Mouse (Mus musculus): ENCODE measurements at regions not wholly inside any gene's neighbourhood (a gene's known extent, or its start where the extent isn't known, plus 50 kb on each side); places are given as distances from the start of the nearest gene placed in this dataset.

DNA sequence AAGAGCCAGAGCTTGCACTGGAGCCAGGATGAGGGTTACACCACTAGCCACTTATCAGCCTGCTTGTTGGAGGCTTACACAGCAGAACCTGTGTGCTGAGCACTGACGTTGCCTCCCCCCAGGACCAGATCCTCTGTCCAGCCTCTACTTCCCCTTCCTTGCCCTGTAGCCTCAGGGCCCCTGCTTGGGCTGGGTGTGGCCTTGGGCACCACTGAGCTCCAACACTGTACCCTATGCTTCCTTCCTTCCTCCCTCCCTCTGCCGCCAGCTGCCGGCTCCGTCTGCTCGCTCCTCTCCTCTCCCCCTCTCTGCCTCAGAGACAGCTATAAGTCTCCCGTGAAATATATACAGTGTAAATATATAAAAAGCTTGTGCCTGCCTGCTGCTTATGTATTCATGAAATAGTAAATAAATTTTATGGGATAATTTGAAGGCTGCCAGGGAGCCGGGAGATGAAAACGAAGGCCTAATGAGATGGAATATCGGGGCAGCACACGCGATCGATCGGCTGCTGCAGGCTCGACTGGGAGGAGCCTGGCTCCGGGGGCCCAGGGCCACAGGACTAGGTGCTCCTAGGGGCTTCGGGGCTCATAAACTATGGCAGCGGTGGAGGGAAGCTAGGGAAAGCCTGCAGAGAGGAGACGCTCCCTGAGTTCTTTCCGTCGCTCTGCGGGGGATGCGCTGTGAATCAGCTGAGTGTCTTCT is 135.6 kb downstream of the Rbm19 start:
- Histone ChIP-seq H3K36me3 (replicated peaks; ENCODE audit: control insufficient read depth, insufficient read depth, low read depth) (no peaks in the 10 kb centered on the region), H3K9ac (replicated peaks) (no peak overlapping the region), H3K9me3 (ENCODE audit: control insufficient read depth, low read length) (no peaks in the 10 kb centered on the region), H3K4me2 (ENCODE audit: low read depth) (peak overlapping the region; percentile 32), H3K4me3 (ENCODE audit: insufficient read depth in 1 of 2, low read depth in 2 of 2, low read length in 2 of 2) (no peak overlapping the region), H3K27me3 (ENCODE audit: control insufficient read depth, insufficient read depth, low read length) (peaks cover 6% of the 10 kb centered on the region), H3K27ac (no peak overlapping the region), H3K4me1 (replicated peaks; ENCODE audit: control insufficient read depth in 2 of 2, insufficient read depth in 2 of 2, low read length in 1 of 2) (no peaks in the 10 kb centered on the region)
- no peak for ATAC-seq (ENCODE audit: insufficient read depth)
- TF ChIP-seq CTCF (IDR thresholded peaks at IDR 0.05; ENCODE audit: low read depth) (no peak), EP300 (IDR thresholded peaks at IDR 0.05; ENCODE audit: low read depth) (no peak)
- 8% methylated on average over 22 of the region's 22 CpGs for WGBS (ENCODE audit: insufficient replicate concordance)
- DNase-seq (ENCODE audit: low read depth in 3 of 3, low spot score in 3 of 3) = no peak

DNA sequence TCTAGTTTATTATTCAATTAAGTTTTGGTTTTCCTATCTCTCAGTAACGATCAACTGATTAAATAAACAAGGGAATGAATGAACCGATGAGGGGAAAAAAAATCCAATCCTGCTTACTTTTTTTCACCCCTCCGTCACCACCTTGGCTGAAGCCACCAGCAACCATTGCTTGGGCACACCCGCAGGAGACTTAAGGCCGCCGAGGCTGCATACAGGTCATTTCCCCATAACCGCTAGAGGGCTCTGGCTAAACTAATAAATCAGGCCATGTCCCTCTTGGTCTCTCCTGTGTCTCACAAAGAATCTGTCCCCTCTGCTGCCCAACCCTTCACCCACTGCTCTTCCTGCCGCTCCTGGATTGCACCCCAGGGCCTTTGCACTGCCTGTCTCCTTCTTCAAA is 136.3 kb downstream of the Rbm19 start:
- no peak overlapping the region for H3K27ac ChIP-seq
- no peaks in the 10 kb centered on the region for H3K4me1 ChIP-seq (replicated peaks; ENCODE audit: control insufficient read depth in 2 of 2, insufficient read depth in 2 of 2, low read length in 1 of 2)
- no peaks in the 10 kb centered on the region for H3K36me3 ChIP-seq (replicated peaks; ENCODE audit: control insufficient read depth, insufficient read depth, low read depth)
- DNase-seq (ENCODE audit: low read depth in 3 of 3, low spot score in 3 of 3) = peak in 1 of 3 experiments; percentile 3
- H3K4me3 ChIP-seq (ENCODE audit: insufficient read depth in 1 of 2, low read depth in 2 of 2, low read length in 2 of 2) = no peak overlapping the region
- H3K27me3 ChIP-seq (ENCODE audit: control insufficient read depth, insufficient read depth, low read length) = peaks cover 6% of the 10 kb centered on the region
- ATAC-seq (ENCODE audit: insufficient read depth) = no peak
- no peak for TF ChIP-seq EP300 (IDR thresholded peaks at IDR 0.05; ENCODE audit: low read depth)
- TF ChIP-seq CTCF (IDR thresholded peaks at IDR 0.05; ENCODE audit: low read depth) = peak; percentile 53
- no peak overlapping the region for H3K9ac ChIP-seq (replicated peaks)
- H3K4me2 ChIP-seq (ENCODE audit: low read depth) = no peak overlapping the region
- WGBS (ENCODE audit: insufficient replicate concordance) = 9% methylated on average over 8 of the region's 8 CpGs
- H3K9me3 ChIP-seq (ENCODE audit: control insufficient read depth, low read length) = no peaks in the 10 kb centered on the region

DNA sequence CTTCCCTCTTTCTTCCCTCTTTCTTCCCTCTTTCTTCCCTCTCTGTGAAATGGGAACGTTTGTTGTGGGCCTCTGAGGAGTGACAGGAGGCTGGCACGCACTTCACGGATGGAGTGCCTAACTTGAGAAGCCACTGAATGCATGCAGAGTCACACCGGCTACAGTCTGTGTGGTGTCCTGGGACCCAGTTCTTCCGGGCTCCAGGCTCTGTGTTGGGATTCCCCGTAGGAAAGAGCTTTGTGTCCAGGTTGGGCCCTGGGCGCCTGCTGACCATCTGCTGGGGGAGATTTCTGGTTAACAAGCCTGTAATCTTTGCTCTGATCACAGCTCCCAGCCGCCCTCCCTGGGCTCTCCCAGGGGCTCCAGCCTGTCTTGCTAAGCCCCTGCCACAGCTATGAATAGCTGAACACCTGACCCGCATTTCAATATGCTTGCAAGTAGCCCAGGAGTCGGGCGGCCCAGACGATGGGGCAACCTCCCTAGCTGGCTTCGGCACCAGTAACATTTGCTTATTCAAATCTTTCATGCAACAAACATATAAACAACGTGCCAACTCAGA is 146.5 kb downstream of the Rbm19 start:
- Histone ChIP-seq H3K27me3 (ENCODE audit: control insufficient read depth, insufficient read depth, low read length) (no peaks in the 10 kb centered on the region), H3K4me3 (ENCODE audit: insufficient read depth in 1 of 2, low read depth in 2 of 2, low read length in 2 of 2) (no peak overlapping the region), H3K4me1 (replicated peaks; ENCODE audit: control insufficient read depth in 2 of 2, insufficient read depth in 2 of 2, low read length in 1 of 2) (no peaks in the 10 kb centered on the region), H3K9me3 (ENCODE audit: control insufficient read depth, low read length) (no peaks in the 10 kb centered on the region), H3K36me3 (replicated peaks; ENCODE audit: control insufficient read depth, insufficient read depth, low read depth) (no peaks in the 10 kb centered on the region), H3K27ac (no peak overlapping the region), H3K9ac (replicated peaks) (no peak overlapping the region), H3K4me2 (ENCODE audit: low read depth) (no peak overlapping the region)
- DNase-seq (ENCODE audit: low read depth in 3 of 3, low spot score in 3 of 3) (no peak), ATAC-seq (ENCODE audit: insufficient read depth) (no peak)
- 41% methylated on average over 14 of the region's 14 CpGs for WGBS (ENCODE audit: insufficient replicate concordance)
- TF ChIP-seq CTCF (IDR thresholded peaks at IDR 0.05; ENCODE audit: low read depth) (no peak), EP300 (IDR thresholded peaks at IDR 0.05; ENCODE audit: low read depth) (no peak)

- WGBS (ENCODE audit: insufficient replicate concordance) = 6% methylated on average over 22 of the region's 22 CpGs
- Histone ChIP-seq H3K9me3 (ENCODE audit: control insufficient read depth, low read length) (no peaks in the 10 kb centered on the region), H3K4me1 (replicated peaks; ENCODE audit: control insufficient read depth in 2 of 2, insufficient read depth in 2 of 2, low read length in 1 of 2) (no peaks in the 10 kb centered on the region), H3K36me3 (replicated peaks; ENCODE audit: control insufficient read depth, insufficient read depth, low read depth) (no peaks in the 10 kb centered on the region), H3K4me3 (ENCODE audit: insufficient read depth in 1 of 2, low read depth in 2 of 2, low read length in 2 of 2) (no peak overlapping the region), H3K4me2 (ENCODE audit: low read depth) (no peak overlapping the region), H3K27ac (no peak overlapping the region), H3K27me3 (ENCODE audit: control insufficient read depth, insufficient read depth, low read length) (peaks cover 3% of the 10 kb centered on the region), H3K9ac (replicated peaks) (no peak overlapping the region)
- no peak for DNase-seq (ENCODE audit: low read depth in 3 of 3, low spot score in 3 of 3)
- no peak for ATAC-seq (ENCODE audit: insufficient read depth)
- TF ChIP-seq CTCF (IDR thresholded peaks at IDR 0.05; ENCODE audit: low read depth) = no peak
- no peak for TF ChIP-seq EP300 (IDR thresholded peaks at IDR 0.05; ENCODE audit: low read depth)
Measured at GRCm38 (mm10) chr5:120269416-120269860, 153.2 kb downstream of the Rbm19 start.

GRCm38 (mm10) chr5:120270887-120271616 is 154.8 kb downstream of the Rbm19 start:
- TF ChIP-seq CTCF (IDR thresholded peaks at IDR 0.05; ENCODE audit: low read depth) = no peak
- TF ChIP-seq EP300 (IDR thresholded peaks at IDR 0.05; ENCODE audit: low read depth) = no peak
- H3K9ac ChIP-seq (replicated peaks) = no peak overlapping the region
- no peaks in the 10 kb centered on the region for H3K9me3 ChIP-seq (ENCODE audit: control insufficient read depth, low read length)
- no peaks in the 10 kb centered on the region for H3K4me1 ChIP-seq (replicated peaks; ENCODE audit: control insufficient read depth in 2 of 2, insufficient read depth in 2 of 2, low read length in 1 of 2)
- no peak for DNase-seq (ENCODE audit: low read depth in 3 of 3, low spot score in 3 of 3)
- peaks cover 3% of the 10 kb centered on the region for H3K27me3 ChIP-seq (ENCODE audit: control insufficient read depth, insufficient read depth, low read length)
- H3K27ac ChIP-seq = no peak overlapping the region
- no peak overlapping the region for H3K4me2 ChIP-seq (ENCODE audit: low read depth)
- WGBS (ENCODE audit: insufficient replicate concordance) = 52% methylated on average over 14 of the region's 14 CpGs
- no peak overlapping the region for H3K4me3 ChIP-seq (ENCODE audit: insufficient read depth in 1 of 2, low read depth in 2 of 2, low read length in 2 of 2)
- no peak for ATAC-seq (ENCODE audit: insufficient read depth)
- H3K36me3 ChIP-seq (replicated peaks; ENCODE audit: control insufficient read depth, insufficient read depth, low read depth) = no peaks in the 10 kb centered on the region
